Mouse (Mus musculus): ENCODE measurements around the gene Rabif.
"Not testable (repeated sequence)": the region's sequence is repeated elsewhere in the genome, so short reads cannot be mapped to it uniquely, and the experiment has no call there.

Rabif gene

GRCm38 (mm10) chr1:134494428-134495215, at the start of gene Rabif:
Rabif (plus strand) TSS chr1:134494648.
- in situ Hi-C loops (cut with MboI; ENCODE audit: low pct_unique_long_range_greater_than_20kb in 1 of 2, low sequenced_read_pairs in 2 of 2, unreplicated experiment in 1 of 2) = no loop called here

- in situ Hi-C loops (cut with MboI; ENCODE audit: low pct_unique_long_range_greater_than_20kb in 1 of 2, low sequenced_read_pairs in 2 of 2, unreplicated experiment in 1 of 2) = no loop called here
Observed at GRCm38 (mm10) chr1:134445418-134445817, 49.0 kb upstream of the Rabif start.

GRCm38 (mm10) chr1:134448537-134448936, 45.9 kb upstream of the Rabif start:
- in situ Hi-C loops (cut with MboI; ENCODE audit: low pct_unique_long_range_greater_than_20kb in 1 of 2, low sequenced_read_pairs in 2 of 2, unreplicated experiment in 1 of 2) = not testable (repeated sequence)

GRCm38 (mm10) chr1:134450201-134450600, 44.2 kb upstream of the Rabif start:
- in situ Hi-C loops (cut with MboI; ENCODE audit: low pct_unique_long_range_greater_than_20kb in 1 of 2, low sequenced_read_pairs in 2 of 2, unreplicated experiment in 1 of 2) = no loop called here

GRCm38 (mm10) chr1:134450986-134451385, 43.5 kb upstream of the Rabif start:
- in situ Hi-C loops (cut with MboI; ENCODE audit: low pct_unique_long_range_greater_than_20kb in 1 of 2, low sequenced_read_pairs in 2 of 2, unreplicated experiment in 1 of 2) = no loop called here

- in situ Hi-C loops (cut with MboI; ENCODE audit: low pct_unique_long_range_greater_than_20kb in 1 of 2, low sequenced_read_pairs in 2 of 2, unreplicated experiment in 1 of 2) = no loop called here
Observed at GRCm38 (mm10) chr1:134454904-134455824, 39.3 kb upstream of the Rabif start, which contains the start of gene Klhl12. Klhl12 (plus strand) TSS chr1:134455531.

- in situ Hi-C loops (cut with MboI; ENCODE audit: low pct_unique_long_range_greater_than_20kb in 1 of 2, low sequenced_read_pairs in 2 of 2, unreplicated experiment in 1 of 2) = no loop called here
Observed at GRCm38 (mm10) chr1:134456060-134456459, 38.4 kb upstream of the Rabif start.

- in situ Hi-C loops (cut with MboI; ENCODE audit: low pct_unique_long_range_greater_than_20kb in 1 of 2, low sequenced_read_pairs in 2 of 2, unreplicated experiment in 1 of 2) = no loop called here
Observed at GRCm38 (mm10) chr1:134458139-134458727, 36.2 kb upstream of the Rabif start.

- in situ Hi-C loops (cut with MboI; ENCODE audit: low pct_unique_long_range_greater_than_20kb in 1 of 2, low sequenced_read_pairs in 2 of 2, unreplicated experiment in 1 of 2) = no loop called here
Observed at GRCm38 (mm10) chr1:134460294-134461284, 33.9 kb upstream of the Rabif start.

- in situ Hi-C loops (cut with MboI; ENCODE audit: low pct_unique_long_range_greater_than_20kb in 1 of 2, low sequenced_read_pairs in 2 of 2, unreplicated experiment in 1 of 2) = no loop called here
Observed at GRCm38 (mm10) chr1:134484623-134485022, 9.8 kb upstream of the Rabif start.

GRCm38 (mm10) chr1:134490903-134491801, 3.3 kb upstream of the Rabif start:
- in situ Hi-C loops (cut with MboI; ENCODE audit: low pct_unique_long_range_greater_than_20kb in 1 of 2, low sequenced_read_pairs in 2 of 2, unreplicated experiment in 1 of 2) = no loop called here

- in situ Hi-C loops (cut with MboI; ENCODE audit: low pct_unique_long_range_greater_than_20kb in 1 of 2, low sequenced_read_pairs in 2 of 2, unreplicated experiment in 1 of 2) = no loop called here
Observed at GRCm38 (mm10) chr1:134492276-134492675, 2.2 kb upstream of the Rabif start.

GRCm38 (mm10) chr1:134493496-134493895, 952 bp upstream of the Rabif start:
- in situ Hi-C loops (cut with MboI; ENCODE audit: low pct_unique_long_range_greater_than_20kb in 1 of 2, low sequenced_read_pairs in 2 of 2, unreplicated experiment in 1 of 2) = no loop called here

- in situ Hi-C loops (cut with MboI; ENCODE audit: low pct_unique_long_range_greater_than_20kb in 1 of 2, low sequenced_read_pairs in 2 of 2, unreplicated experiment in 1 of 2) = no loop called here
Observed at GRCm38 (mm10) chr1:134493956-134494355, 492 bp upstream of the Rabif start.

- in situ Hi-C loops (cut with MboI; ENCODE audit: low pct_unique_long_range_greater_than_20kb in 1 of 2, low sequenced_read_pairs in 2 of 2, unreplicated experiment in 1 of 2) = no loop called here
Observed at GRCm38 (mm10) chr1:134495216-134495539, 730 bp downstream of the Rabif start.

GRCm38 (mm10) chr1:134495991-134496390, 1.5 kb downstream of the Rabif start:
- in situ Hi-C loops (cut with MboI; ENCODE audit: low pct_unique_long_range_greater_than_20kb in 1 of 2, low sequenced_read_pairs in 2 of 2, unreplicated experiment in 1 of 2) = no loop called here

GRCm38 (mm10) chr1:134500916-134501315, 6.5 kb downstream of the Rabif start:
- in situ Hi-C loops (cut with MboI; ENCODE audit: low pct_unique_long_range_greater_than_20kb in 1 of 2, low sequenced_read_pairs in 2 of 2, unreplicated experiment in 1 of 2) = no loop called here

Data from mouse embryonic stem cell (cell line).